Mouse (Mus musculus) lung, adult 10 weeks (tissue): ENCODE measurements around the gene Rnf113a1. TPM values are rescaled to one million over a fixed set of nuclear protein-coding genes. Genes with fewer than 3 reads are reported as not detected.

Source experiments
- polyA plus RNA-seq: library from polyadenylated mRNA; stranded (reverse); fragments of 350-450 nt; fragmentation: Illumina TruSeq; extraction: RNeasy Lipid Tissue Mini Kit (QIAGEN cat#74804); gene quantifications from one replicate; pipeline ENCODE4 v1.2.3, GENCODE M21; 2014; ENCODE audit warnings: low read depth, low replicate concordance; ENCODE audit not compliant: insufficient read depth

Gene Rnf113a1
- polyA plus RNA-seq: 2.7 TPM

GRCm38 (mm10) chrX:37191105-37191743 lies at the start of gene Rnf113a1, which contains the start of gene Ndufa1:
Gene Rnf113a1 (plus strand): TSS chrX:37191245.
Gene Ndufa1 (minus strand): TSS chrX:37191163.

GRCm38 (mm10) chrX:37168742-37169141 lies 22.3 kb upstream of the Rnf113a1 start, which contains the start of gene Akap14:
Gene Akap14 (minus strand): TSS chrX:37168842.

DNA sequence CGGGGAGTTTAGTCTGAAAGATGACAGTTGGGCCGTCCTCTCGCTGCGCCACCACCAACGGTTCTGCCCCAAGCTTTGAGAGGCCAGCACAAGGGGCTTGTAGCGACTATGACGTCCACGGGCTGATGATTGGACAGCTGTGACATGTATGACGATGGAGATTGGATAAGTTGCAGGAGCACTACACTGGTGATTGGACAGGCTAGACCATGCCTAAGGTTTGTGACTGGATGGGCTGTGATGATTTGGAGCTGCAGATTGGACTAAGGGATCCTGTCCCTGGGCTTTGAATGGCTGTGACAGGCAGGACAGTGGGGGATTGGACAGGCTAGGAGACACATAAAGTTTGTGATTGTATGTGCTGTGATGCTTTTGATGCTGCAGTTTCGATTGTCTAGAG lies 19.9 kb downstream of the Rnf113a1 start, which contains the start of gene Gm9:
TSS of gene Gm9 (minus strand) at position 101 of the 400 bp plus-strand sequence.

DNA sequence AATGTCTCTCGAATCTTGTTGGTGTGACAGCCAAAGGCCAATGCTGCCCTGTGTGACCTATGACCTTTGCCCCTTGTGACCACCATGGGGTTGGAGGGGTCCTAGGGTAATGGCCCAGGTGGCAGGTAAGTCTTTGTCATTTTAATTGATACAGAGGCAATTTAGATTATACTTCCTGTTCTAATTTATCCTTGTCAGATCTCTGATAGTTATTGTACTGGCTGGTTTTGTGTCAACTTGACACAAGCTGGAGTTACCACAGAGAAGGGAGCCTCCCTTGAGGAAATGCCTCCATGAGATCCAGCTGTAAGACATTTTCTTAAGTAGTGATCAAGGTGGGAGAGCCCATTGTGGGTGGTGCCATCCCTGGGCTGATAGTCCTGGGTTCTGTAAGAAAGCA lies 31.1 kb downstream of the Rnf113a1 start, which contains the start of gene Rhox1:
TSS of gene Rhox1 (minus strand) at position 101 of the 400 bp plus-strand sequence.

Other genes starting within 250 kb of the Rnf113a1 start
- 6.1 TPM for gene Sept6, start 199.5 kb upstream of the Rnf113a1 start, polyA plus RNA-seq
- gene Sowahd, start 142.4 kb upstream of the Rnf113a1 start, polyA plus RNA-seq: not detected
- gene Rpl39, start 105.8 kb upstream of the Rnf113a1 start, polyA plus RNA-seq: 792 TPM
- gene Upf3b, start 80.9 kb upstream of the Rnf113a1 start, polyA plus RNA-seq: 10.3 TPM
- 6.7 TPM for gene Nkap, start 64.5 kb upstream of the Rnf113a1 start, polyA plus RNA-seq
- gene Akap14, start 22.4 kb upstream of the Rnf113a1 start, polyA plus RNA-seq: 2.6 TPM
- 348 TPM for gene Ndufa1, start 82 bp upstream of the Rnf113a1 start, polyA plus RNA-seq
- not detected for gene Gm9, start 19.8 kb downstream of the Rnf113a1 start, polyA plus RNA-seq
- not detected for gene Rhox1, start 31.0 kb downstream of the Rnf113a1 start, polyA plus RNA-seq
- not detected for gene Rhox2a, start 53.7 kb downstream of the Rnf113a1 start, polyA plus RNA-seq
- not detected for gene Rhox3a, start 58.7 kb downstream of the Rnf113a1 start, polyA plus RNA-seq
- not detected for gene Rhox4a, start 74.1 kb downstream of the Rnf113a1 start, polyA plus RNA-seq
- not detected for gene Rhox3a2, start 188.8 kb downstream of the Rnf113a1 start, polyA plus RNA-seq
- gene Rhox4a2, start 199.6 kb downstream of the Rnf113a1 start, polyA plus RNA-seq: not detected
- gene Rhox2b, start 220.8 kb downstream of the Rnf113a1 start, polyA plus RNA-seq: not detected
- gene Rhox4b, start 241.2 kb downstream of the Rnf113a1 start, polyA plus RNA-seq: not detected